Mouse (Mus musculus): Measurements from ENCODE around the gene Ppa2. TPM values are rescaled to one million over a fixed set of nuclear protein-coding genes. Genes with fewer than 3 reads are reported as not detected.

Ppa2 gene
- polyA plus RNA-seq, 1 experiment = 44.3 TPM

- H3K36me3 ChIP-seq (ENCODE audit: control insufficient read depth, insufficient read depth) = no peaks in the 10 kb centered on the region
- no peak overlapping the region for H3K4me2 ChIP-seq (ENCODE audit: low read depth)
- H3K4me3 ChIP-seq = no peak overlapping the region
- no peaks in the 10 kb centered on the region for H3K79me2 ChIP-seq (ENCODE audit: control insufficient read depth, insufficient read depth)
- no peaks in the 10 kb centered on the region for H3K27me3 ChIP-seq (ENCODE audit: control insufficient read depth, insufficient read depth, insufficient read length)
- no peak overlapping the region for H3ac ChIP-seq (ENCODE audit: control insufficient read depth, insufficient read length)
- TF ChIP-seq MAX (IDR thresholded peaks at IDR 0.05; ENCODE audit: low read depth) = no peak
- no peak for TF ChIP-seq SRF (IDR thresholded peaks at IDR 0.05; ENCODE audit: control insufficient read depth, insufficient read length, low read depth)
- no peak for TF ChIP-seq E2F4 (IDR thresholded peaks at IDR 0.05; ENCODE audit: insufficient read depth)
- TF ChIP-seq CEBPB (IDR thresholded peaks at IDR 0.05; ENCODE audit: insufficient read depth, poor library complexity, severe bottlenecking) = no peak
- no peak for TF ChIP-seq MYOD1 (IDR thresholded peaks at IDR 0.05; ENCODE audit: control insufficient read depth in 1 of 3, insufficient read length in 2 of 3, low read depth in 2 of 3)
- no peak for TF ChIP-seq REST (IDR thresholded peaks at IDR 0.05; ENCODE audit: insufficient read depth, insufficient read length)
- TF ChIP-seq POLR2A (IDR thresholded peaks at IDR 0.05; ENCODE audit: insufficient read length, low read depth) = no peak
- no peak for TF ChIP-seq MYOG (IDR thresholded peaks at IDR 0.05; ENCODE audit: control insufficient read depth in 1 of 3, insufficient read depth in 1 of 3, insufficient read length in 2 of 3, low read depth in 2 of 3)
Observed at GRCm38 (mm10) chr3:133403849-133404248, 93.9 kb downstream of the Ppa2 start.

GRCm38 (mm10) chr3:133405636-133406035 is 95.7 kb downstream of the Ppa2 start:
- no peak overlapping the region for H3K4me3 ChIP-seq
- TF ChIP-seq MYOG (IDR thresholded peaks at IDR 0.05; ENCODE audit: control insufficient read depth in 1 of 3, insufficient read depth in 1 of 3, insufficient read length in 2 of 3, low read depth in 2 of 3) (no peak), USF1 (IDR thresholded peaks at IDR 0.05; ENCODE audit: low read depth) (no peak), SRF (IDR thresholded peaks at IDR 0.05; ENCODE audit: control insufficient read depth, insufficient read length, low read depth) (no peak), MYOD1 (IDR thresholded peaks at IDR 0.05; ENCODE audit: control insufficient read depth in 1 of 3, insufficient read length in 2 of 3, low read depth in 2 of 3) (no peak), REST (IDR thresholded peaks at IDR 0.05; ENCODE audit: insufficient read depth, insufficient read length) (no peak), TCF12 (IDR thresholded peaks at IDR 0.05; ENCODE audit: insufficient read depth, poor library complexity, severe bottlenecking) (no peak), TCF3 (IDR thresholded peaks at IDR 0.05; ENCODE audit: insufficient read length, low read depth) (no peak), E2F4 (IDR thresholded peaks at IDR 0.05; ENCODE audit: insufficient read depth) (no peak), MAX (IDR thresholded peaks at IDR 0.05; ENCODE audit: low read depth) (no peak), POLR2AphosphoS2 (IDR thresholded peaks at IDR 0.05; ENCODE audit: insufficient read length, low read depth) (no peak), CEBPB (IDR thresholded peaks at IDR 0.05; ENCODE audit: insufficient read depth, poor library complexity, severe bottlenecking) (no peak), POLR2A (IDR thresholded peaks at IDR 0.05; ENCODE audit: insufficient read length, low read depth) (no peak)
- no peaks in the 10 kb centered on the region for H3K79me2 ChIP-seq (ENCODE audit: control insufficient read depth, insufficient read depth)
- H3K27me3 ChIP-seq (ENCODE audit: control insufficient read depth, insufficient read depth, insufficient read length) = no peaks in the 10 kb centered on the region
- no peaks in the 10 kb centered on the region for H3K36me3 ChIP-seq (ENCODE audit: control insufficient read depth, insufficient read depth)
- H3K4me2 ChIP-seq (ENCODE audit: low read depth) = no peak overlapping the region
- no peak overlapping the region for H3ac ChIP-seq (ENCODE audit: control insufficient read depth, insufficient read length)

GRCm38 (mm10) chr3:133406248-133406647 is 96.3 kb downstream of the Ppa2 start:
- no peak for TF ChIP-seq MYOG (IDR thresholded peaks at IDR 0.05; ENCODE audit: control insufficient read depth in 1 of 3, insufficient read depth in 1 of 3, insufficient read length in 2 of 3, low read depth in 2 of 3)
- TF ChIP-seq REST (IDR thresholded peaks at IDR 0.05; ENCODE audit: insufficient read depth, insufficient read length) = no peak
- no peak for TF ChIP-seq POLR2AphosphoS2 (IDR thresholded peaks at IDR 0.05; ENCODE audit: insufficient read length, low read depth)
- no peak for TF ChIP-seq CEBPB (IDR thresholded peaks at IDR 0.05; ENCODE audit: insufficient read depth, poor library complexity, severe bottlenecking)
- TF ChIP-seq TCF3 (IDR thresholded peaks at IDR 0.05; ENCODE audit: insufficient read length, low read depth) = no peak
- no peak for TF ChIP-seq POLR2A (IDR thresholded peaks at IDR 0.05; ENCODE audit: insufficient read length, low read depth)
- no peak for TF ChIP-seq USF1 (IDR thresholded peaks at IDR 0.05; ENCODE audit: low read depth)
- H3K4me3 ChIP-seq = no peak overlapping the region
- no peaks in the 10 kb centered on the region for H3K79me2 ChIP-seq (ENCODE audit: control insufficient read depth, insufficient read depth)

GRCm38 (mm10) chr3:133411123-133411675 is 101.3 kb downstream of the Ppa2 start:
- Histone ChIP-seq H3K36me3 (ENCODE audit: control insufficient read depth, insufficient read depth) (no peaks in the 10 kb centered on the region), H3K4me3 (no peak overlapping the region), H3ac (ENCODE audit: control insufficient read depth, insufficient read length) (no peak overlapping the region), H3K79me2 (ENCODE audit: control insufficient read depth, insufficient read depth) (no peaks in the 10 kb centered on the region), H3K4me2 (ENCODE audit: low read depth) (no peak overlapping the region), H3K27me3 (ENCODE audit: control insufficient read depth, insufficient read depth, insufficient read length) (no peaks in the 10 kb centered on the region)
- TF ChIP-seq POLR2A (IDR thresholded peaks at IDR 0.05; ENCODE audit: insufficient read length, low read depth) = no peak
- no peak for TF ChIP-seq CEBPB (IDR thresholded peaks at IDR 0.05; ENCODE audit: insufficient read depth, poor library complexity, severe bottlenecking)
- no peak for TF ChIP-seq USF1 (IDR thresholded peaks at IDR 0.05; ENCODE audit: low read depth)
- no peak for TF ChIP-seq REST (IDR thresholded peaks at IDR 0.05; ENCODE audit: insufficient read depth, insufficient read length)
- TF ChIP-seq TCF12 (IDR thresholded peaks at IDR 0.05; ENCODE audit: insufficient read depth, poor library complexity, severe bottlenecking) = no peak
- no peak for TF ChIP-seq TCF3 (IDR thresholded peaks at IDR 0.05; ENCODE audit: insufficient read length, low read depth)
- no peak for TF ChIP-seq POLR2AphosphoS2 (IDR thresholded peaks at IDR 0.05; ENCODE audit: insufficient read length, low read depth)
- no peak for TF ChIP-seq MAX (IDR thresholded peaks at IDR 0.05; ENCODE audit: low read depth)
- TF ChIP-seq MYOD1 (IDR thresholded peaks at IDR 0.05; ENCODE audit: control insufficient read depth in 1 of 3, insufficient read length in 2 of 3, low read depth in 2 of 3) = no peak
- TF ChIP-seq MYOG (IDR thresholded peaks at IDR 0.05; ENCODE audit: control insufficient read depth in 1 of 3, insufficient read depth in 1 of 3, insufficient read length in 2 of 3, low read depth in 2 of 3) = no peak
- TF ChIP-seq E2F4 (IDR thresholded peaks at IDR 0.05; ENCODE audit: insufficient read depth) = no peak
- no peak for TF ChIP-seq SRF (IDR thresholded peaks at IDR 0.05; ENCODE audit: control insufficient read depth, insufficient read length, low read depth)

More at GRCm38 (mm10) chr3:133406248-133406647, 96.3 kb downstream of the Ppa2 start:
- no peak overlapping the region for H3K4me2 ChIP-seq (ENCODE audit: low read depth)
- H3K36me3 ChIP-seq (ENCODE audit: control insufficient read depth, insufficient read depth) = no peaks in the 10 kb centered on the region
- no peak overlapping the region for H3ac ChIP-seq (ENCODE audit: control insufficient read depth, insufficient read length)
- H3K27me3 ChIP-seq (ENCODE audit: control insufficient read depth, insufficient read depth, insufficient read length) = no peaks in the 10 kb centered on the region
